Mouse (Mus musculus): ENCODE results near the gene Fam102a. TPM values are rescaled to one million over a fixed set of nuclear protein-coding genes. Genes with fewer than 3 reads are reported as not detected.
A peak's percentile ranks its signal among the peaks of the same experiment; 100 is the strongest.

Gene Fam102a
- total RNA-seq, 1 experiment = 11.6 TPM

- H3K4me1 ChIP-seq (ENCODE audit: control insufficient read depth in 2 of 2, insufficient read depth in 2 of 2, low read length in 2 of 2, poor library complexity in 1 of 2) = peaks cover 6 to 17% of the 10 kb centered on the region in 2 experiments; a peak in 2 of 4 replicates
- no peak overlapping the region for H3K4me3 ChIP-seq (ENCODE audit: insufficient read depth in 1 of 2, low read depth in 1 of 2, low read length in 2 of 2, poor library complexity in 1 of 2, severe bottlenecking in 1 of 2)
- H3K27ac ChIP-seq (ENCODE audit: insufficient read depth, low read depth, low read length, poor library complexity, severe bottlenecking) = no peak overlapping the region
- peaks cover 11% of the 10 kb centered on the region; the same call in 1 of the 2 replicates for H3K36me3 ChIP-seq (ENCODE audit: control insufficient read depth, insufficient read depth, low read length, poor library complexity, severe bottlenecking)
- H3K9ac ChIP-seq (ENCODE audit: insufficient read depth, low read depth, low read length, poor library complexity, severe bottlenecking) = no peak overlapping the region
- in situ Hi-C loops (cut with MboI; ENCODE audit: low sequenced_read_pairs in 2 of 2, unreplicated experiment in 2 of 2) = no loop called here
- TF ChIP-seq CHD2 (IDR thresholded peaks at IDR 0.05; ENCODE audit: low read depth, low read length) (no peak), HCFC1 (IDR thresholded peaks at IDR 0.05; ENCODE audit: borderline replicate concordance, insufficient read depth, low read length) (no peak), ZC3H11A (IDR thresholded peaks at IDR 0.05; ENCODE audit: borderline replicate concordance, low read depth, low read length) (no peak), MAFK (IDR thresholded peaks at IDR 0.05; ENCODE audit: insufficient read depth, low read depth, low read length) (no peak), ZNF384 (IDR thresholded peaks at IDR 0.05; ENCODE audit: low read depth, low read length) (no peak)
- H3K9me3 ChIP-seq (ENCODE audit: control insufficient read depth, insufficient read depth, low read depth, low read length) = no peaks in the 10 kb centered on the region
- DNase-seq (ENCODE audit: low read depth, low spot score) = no peak
Measured at GRCm38 (mm10) chr2:32555484-32555883, 20.4 kb downstream of the Fam102a start.

- peaks cover 11% of the 10 kb centered on the region; the same call in 1 of the 2 replicates for H3K36me3 ChIP-seq (ENCODE audit: control insufficient read depth, insufficient read depth, low read length, poor library complexity, severe bottlenecking)
- no peaks in the 10 kb centered on the region for H3K9me3 ChIP-seq (ENCODE audit: control insufficient read depth, insufficient read depth, low read depth, low read length)
- DNase-seq (ENCODE audit: low read depth, low spot score) = no peak
- no peak overlapping the region for H3K9ac ChIP-seq (ENCODE audit: insufficient read depth, low read depth, low read length, poor library complexity, severe bottlenecking)
- TF ChIP-seq HCFC1 (IDR thresholded peaks at IDR 0.05; ENCODE audit: borderline replicate concordance, insufficient read depth, low read length) = no peak
- no peak for TF ChIP-seq MAFK (IDR thresholded peaks at IDR 0.05; ENCODE audit: insufficient read depth, low read depth, low read length)
- TF ChIP-seq ZNF384 (IDR thresholded peaks at IDR 0.05; ENCODE audit: low read depth, low read length) = no peak
- TF ChIP-seq CHD2 (IDR thresholded peaks at IDR 0.05; ENCODE audit: low read depth, low read length) = no peak
- TF ChIP-seq ZC3H11A (IDR thresholded peaks at IDR 0.05; ENCODE audit: borderline replicate concordance, low read depth, low read length) = no peak
- H3K4me1 ChIP-seq (ENCODE audit: control insufficient read depth in 2 of 2, insufficient read depth in 2 of 2, low read length in 2 of 2, poor library complexity in 1 of 2) = peaks cover 6 to 17% of the 10 kb centered on the region in 2 experiments; a peak in 2 of 4 replicates
- no peak overlapping the region; the same call in 1 of the 2 replicates for H3K27ac ChIP-seq (ENCODE audit: insufficient read depth, low read depth, low read length, poor library complexity, severe bottlenecking)
- in situ Hi-C loops (cut with MboI; ENCODE audit: low sequenced_read_pairs in 2 of 2, unreplicated experiment in 2 of 2) = no loop called here
- H3K4me3 ChIP-seq (ENCODE audit: insufficient read depth in 1 of 2, low read depth in 1 of 2, low read length in 2 of 2, poor library complexity in 1 of 2, severe bottlenecking in 1 of 2) = no peak overlapping the region
Measured at GRCm38 (mm10) chr2:32556019-32556418, 20.9 kb downstream of the Fam102a start.

DNA sequence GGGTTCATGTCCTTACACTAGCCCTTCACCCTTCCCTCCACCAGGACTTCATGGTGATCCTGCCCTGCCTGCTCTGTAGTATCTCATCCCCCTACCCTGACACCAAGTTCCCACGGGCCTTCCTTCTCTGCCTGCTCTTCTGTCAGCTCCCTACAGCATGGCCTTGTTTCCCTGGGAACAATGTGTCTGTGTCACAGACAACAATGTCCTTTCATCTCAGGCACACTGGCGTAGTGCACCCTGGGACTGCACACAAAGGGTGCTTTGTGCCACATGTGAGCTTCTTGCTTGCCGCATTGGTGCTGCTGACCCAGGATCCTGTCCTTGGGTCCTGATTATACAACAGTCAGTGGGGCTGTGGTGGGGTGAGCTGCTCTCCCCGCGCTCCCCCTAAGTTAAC lies 24.4 kb downstream of the Fam102a start:
- no peaks in the 10 kb centered on the region for H3K9me3 ChIP-seq (ENCODE audit: control insufficient read depth, insufficient read depth, low read depth, low read length)
- no peak for DNase-seq (ENCODE audit: low read depth, low spot score)
- H3K27ac ChIP-seq (ENCODE audit: insufficient read depth, low read depth, low read length, poor library complexity, severe bottlenecking) = no peak overlapping the region; the same call in 1 of the 2 replicates
- no peak overlapping the region for H3K9ac ChIP-seq (ENCODE audit: insufficient read depth, low read depth, low read length, poor library complexity, severe bottlenecking)
- peaks cover 6 to 17% of the 10 kb centered on the region in 2 experiments; a peak in 2 of 4 replicates for H3K4me1 ChIP-seq (ENCODE audit: control insufficient read depth in 2 of 2, insufficient read depth in 2 of 2, low read length in 2 of 2, poor library complexity in 1 of 2)
- in situ Hi-C loops (cut with MboI; ENCODE audit: low sequenced_read_pairs in 2 of 2, unreplicated experiment in 2 of 2) = no loop called here
- H3K4me3 ChIP-seq (ENCODE audit: insufficient read depth in 1 of 2, low read depth in 1 of 2, low read length in 2 of 2, poor library complexity in 1 of 2, severe bottlenecking in 1 of 2) = no peak overlapping the region
- TF ChIP-seq ZNF384 (IDR thresholded peaks at IDR 0.05; ENCODE audit: low read depth, low read length) = no peak
- H3K36me3 ChIP-seq (ENCODE audit: control insufficient read depth, insufficient read depth, low read length, poor library complexity, severe bottlenecking) = peaks cover 18% of the 10 kb centered on the region; the same call in 1 of the 2 replicates

DNA sequence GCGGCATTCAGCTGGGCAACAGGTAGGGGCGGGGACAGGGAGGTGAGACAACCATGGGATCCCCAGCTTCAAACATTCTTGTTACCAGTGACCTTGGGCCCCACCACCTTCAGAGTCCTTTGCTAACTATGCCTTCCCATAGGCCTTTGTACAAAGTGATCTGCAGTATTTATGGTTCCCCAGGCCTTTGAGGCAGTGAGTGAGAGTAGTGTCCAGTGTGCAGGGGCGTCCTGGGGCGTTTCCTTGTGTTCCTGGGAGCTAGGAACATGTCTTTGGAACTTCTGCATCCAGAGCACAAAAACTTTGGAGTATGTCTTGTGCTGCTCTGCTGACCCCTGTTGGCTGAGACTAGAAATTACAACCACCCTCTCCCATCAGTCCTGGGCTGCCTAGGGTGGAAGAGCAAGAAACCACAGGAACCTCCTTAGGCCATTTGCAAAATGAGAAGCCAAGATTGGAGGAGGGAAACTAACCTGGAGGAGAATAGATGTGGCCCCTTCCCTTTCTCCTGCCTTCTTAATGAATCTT lies 31.5 kb downstream of the Fam102a start:
- Histone ChIP-seq H3K4me3 (ENCODE audit: insufficient read depth in 1 of 2, low read depth in 1 of 2, low read length in 2 of 2, poor library complexity in 1 of 2, severe bottlenecking in 1 of 2) (no peak overlapping the region), H3K36me3 (ENCODE audit: control insufficient read depth, insufficient read depth, low read length, poor library complexity, severe bottlenecking) (peaks cover 20% of the 10 kb centered on the region; the same call in 1 of the 2 replicates), H3K9ac (ENCODE audit: insufficient read depth, low read depth, low read length, poor library complexity, severe bottlenecking) (no peak overlapping the region), H3K9me3 (ENCODE audit: control insufficient read depth, insufficient read depth, low read depth, low read length) (no peaks in the 10 kb centered on the region), H3K4me1 (ENCODE audit: control insufficient read depth in 2 of 2, insufficient read depth in 2 of 2, low read length in 2 of 2, poor library complexity in 1 of 2) (peaks cover 0 to 2% of the 10 kb centered on the region in 2 experiments; a peak in 2 of 4 replicates), H3K27ac (ENCODE audit: insufficient read depth, low read depth, low read length, poor library complexity, severe bottlenecking) (no peak overlapping the region)
- DNase-seq (ENCODE audit: low read depth, low spot score) = peak; percentile 73
- TF ChIP-seq CHD2 (IDR thresholded peaks at IDR 0.05; ENCODE audit: low read depth, low read length) (no peak), ZC3H11A (IDR thresholded peaks at IDR 0.05; ENCODE audit: borderline replicate concordance, low read depth, low read length) (peak; percentile 60; the same call in 1 of the 2 replicates), HCFC1 (IDR thresholded peaks at IDR 0.05; ENCODE audit: borderline replicate concordance, insufficient read depth, low read length) (peak; percentile 53; the same call in 1 of the 2 replicates)
- in situ Hi-C loops (cut with MboI; ENCODE audit: low sequenced_read_pairs in 2 of 2, unreplicated experiment in 2 of 2) = no loop called here

GRCm38 (mm10) chr2:32568149-32568548 lies 33.0 kb downstream of the Fam102a start:
- Histone ChIP-seq H3K9me3 (ENCODE audit: control insufficient read depth, insufficient read depth, low read depth, low read length) (no peaks in the 10 kb centered on the region), H3K36me3 (ENCODE audit: control insufficient read depth, insufficient read depth, low read length, poor library complexity, severe bottlenecking) (peaks cover 25% of the 10 kb centered on the region; the same call in 1 of the 2 replicates), H3K9ac (ENCODE audit: insufficient read depth, low read depth, low read length, poor library complexity, severe bottlenecking) (no peak overlapping the region), H3K4me3 (ENCODE audit: insufficient read depth in 1 of 2, low read depth in 1 of 2, low read length in 2 of 2, poor library complexity in 1 of 2, severe bottlenecking in 1 of 2) (no peak overlapping the region), H3K27ac (ENCODE audit: insufficient read depth, low read depth, low read length, poor library complexity, severe bottlenecking) (no peak overlapping the region), H3K4me1 (ENCODE audit: control insufficient read depth in 2 of 2, insufficient read depth in 2 of 2, low read length in 2 of 2, poor library complexity in 1 of 2) (peaks cover 0 to 2% of the 10 kb centered on the region in 2 experiments; a peak in 2 of 4 replicates)
- no peak for TF ChIP-seq CHD2 (IDR thresholded peaks at IDR 0.05; ENCODE audit: low read depth, low read length)
- no peak for TF ChIP-seq ZC3H11A (IDR thresholded peaks at IDR 0.05; ENCODE audit: borderline replicate concordance, low read depth, low read length)
- DNase-seq (ENCODE audit: low read depth, low spot score) = no peak
- in situ Hi-C loops (cut with MboI; ENCODE audit: low sequenced_read_pairs in 2 of 2, unreplicated experiment in 2 of 2) = no loop called here
